Mouse (Mus musculus) cerebellum, adult 2 months (tissue): ENCODE data around the gene Abcc5. TPM values are rescaled to one million over a fixed set of nuclear protein-coding genes. Genes with fewer than 3 reads are reported as not detected.

Experiments used
- DNase-seq, 2 experiments: peaks; one replicate each; pipeline ENCODE4 v3.0.0; 2021
- H3K27ac ChIP-seq: fragments of 200-500 bp; 2 replicates; pipeline ENCODE4 v1.5.1; 2012; ENCODE audit warnings: low read length, control low read depth, inconsistent platforms; ENCODE audit not compliant: insufficient read depth
- H3K27me3 ChIP-seq: fragments of 200-500 bp; 2 replicates; pipeline ENCODE4 v1.6.1; 2012; ENCODE audit warnings: inconsistent platforms, mild to moderate bottlenecking, low read length, moderate library complexity; ENCODE audit not compliant: control insufficient read depth, insufficient read depth
- H3K4me1 ChIP-seq: fragments of 200-500 bp; 2 replicates; pipeline ENCODE4 v1.6.1; 2011; ENCODE audit warnings: low read length; ENCODE audit not compliant: control insufficient read depth, insufficient read depth
- H3K4me3 ChIP-seq: fragments of 200-500 bp; replicated peaks from 2 replicates; pipeline ENCODE3; 2011; ENCODE audit warnings: mild to moderate bottlenecking, low read depth, low read length, control low read depth; ENCODE audit not compliant: insufficient read depth
- CTCF ChIP-seq: fragments of 200-500 bp; IDR thresholded peaks from 2 replicates; pipeline ENCODE4 v1.5.1; 2011; ENCODE audit warnings: low read depth, mild to moderate bottlenecking, control low read depth, low read length, moderate library complexity, borderline replicate concordance; ENCODE audit not compliant: insufficient read depth
- POLR2A ChIP-seq: fragments of 200-500 bp; IDR thresholded peaks from 2 replicates; pipeline ENCODE4 v1.6.1; 2011; ENCODE audit warnings: low read length, control low read depth, borderline replicate concordance; ENCODE audit not compliant: insufficient read depth
- WGBS: fragments of 180-500 bp; shearing (Covaris S2); methylation state at CpG from one replicate; pipeline ENCODE4 v1.1.7; 2018; 5-methylcytosine and 5-hydroxymethylcytosine counted together
- polyA plus RNA-seq: library from polyadenylated mRNA; depleted of rRNA; stranded (reverse); fragments of >200 nt; gene quantifications from 2 replicates; pipeline ENCODE4 v1.2.3, GENCODE M21; 2012; rRNA removed

Gene Abcc5
- polyA plus RNA-seq, 1 experiment = 263 TPM

DNA sequence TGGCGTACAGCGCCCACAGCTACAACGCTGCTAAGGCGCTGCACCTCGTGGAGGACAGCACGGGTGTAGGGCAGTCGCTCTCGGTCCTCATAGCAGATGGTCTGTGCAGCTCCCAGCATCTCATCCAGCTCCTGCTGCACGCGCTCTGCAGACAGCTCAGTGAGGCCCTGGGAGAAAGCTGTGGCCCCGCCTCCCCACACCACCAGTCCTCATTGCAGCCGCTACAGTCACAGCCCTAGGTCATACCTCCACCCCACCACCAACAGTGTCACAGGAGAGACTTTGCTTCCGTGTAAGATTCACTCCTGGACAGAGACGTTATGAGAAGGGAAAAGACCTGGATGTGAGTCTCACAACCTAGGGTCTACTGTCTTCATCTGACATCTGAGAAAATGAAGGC, 113.9 kb downstream of the Abcc5 start:
- DNase-seq = no peak
- H3K27ac ChIP-seq = no peak overlapping the region
- H3K27me3 ChIP-seq = no peaks in the 10 kb centered on the region
- H3K4me3 ChIP-seq = no peak overlapping the region
- no peaks in the 10 kb centered on the region for H3K4me1 ChIP-seq
- WGBS = 57% methylated on average over 14 of the region's 14 CpGs
- TF ChIP-seq POLR2A = no peak
- no peak for TF ChIP-seq CTCF

DNA sequence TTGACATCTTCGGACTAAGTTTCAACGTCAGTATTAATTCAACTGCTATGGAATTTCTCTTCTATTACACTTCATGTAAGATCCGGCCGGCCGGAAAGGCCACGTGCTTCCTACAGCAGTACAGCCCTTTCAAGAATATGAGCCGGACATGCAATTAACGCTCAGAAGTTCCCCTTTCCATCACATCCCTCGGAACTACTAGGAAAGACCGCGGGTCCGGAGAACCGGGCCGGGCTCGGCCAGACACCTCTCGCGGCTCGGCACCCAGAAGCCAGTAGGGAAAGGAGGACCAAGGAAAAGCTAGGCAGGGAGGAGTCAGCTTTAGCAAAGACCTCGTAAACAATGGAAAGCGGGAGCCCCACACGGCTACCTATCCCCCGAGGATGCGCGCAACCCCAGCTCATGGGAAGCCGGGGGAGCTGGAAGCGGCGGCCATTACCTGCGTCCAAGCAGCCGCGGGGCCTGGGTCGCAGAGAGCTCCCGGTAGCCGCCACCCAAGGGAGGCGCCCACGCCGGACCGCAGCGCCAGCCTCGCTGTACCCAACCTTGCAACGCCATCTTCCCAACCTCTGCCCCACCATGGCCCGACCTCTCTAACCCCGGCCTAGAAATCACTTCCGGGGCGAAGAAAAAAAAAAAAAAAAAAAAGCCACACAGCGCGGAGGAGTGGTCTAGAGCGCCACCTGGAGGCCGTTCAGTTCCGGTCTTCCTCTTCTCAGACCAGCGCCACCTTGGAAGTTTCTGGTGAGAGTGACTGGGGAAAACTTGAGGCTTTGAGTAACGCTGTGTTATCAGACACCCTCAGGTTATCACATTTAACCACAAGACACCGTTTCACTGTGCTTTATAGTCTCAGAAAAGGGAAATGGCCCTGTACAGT, 124.2 kb downstream of the Abcc5 start, which contains the start of gene Parl:
Parl (minus strand) TSS at position 618 of the 880 bp plus-strand sequence.
- Histone ChIP-seq H3K4me3 (peak within 1 kb of the TSS; percentile 84), H3K27ac (peak within 1 kb of the TSS; percentile 58), H3K27me3 (no peaks in the 10 kb centered on the region), H3K4me1 (peaks cover 3% of the 10 kb centered on the region; the same call in 1 of the 2 replicates)
- TF ChIP-seq POLR2A (peak; percentile 62; the same call in 1 of the 2 replicates), CTCF (peak; percentile 87)
- peak; percentile 75 to 82 for DNase-seq
- under 1% methylated on average over 52 of the region's 52 CpGs for WGBS

DNA sequence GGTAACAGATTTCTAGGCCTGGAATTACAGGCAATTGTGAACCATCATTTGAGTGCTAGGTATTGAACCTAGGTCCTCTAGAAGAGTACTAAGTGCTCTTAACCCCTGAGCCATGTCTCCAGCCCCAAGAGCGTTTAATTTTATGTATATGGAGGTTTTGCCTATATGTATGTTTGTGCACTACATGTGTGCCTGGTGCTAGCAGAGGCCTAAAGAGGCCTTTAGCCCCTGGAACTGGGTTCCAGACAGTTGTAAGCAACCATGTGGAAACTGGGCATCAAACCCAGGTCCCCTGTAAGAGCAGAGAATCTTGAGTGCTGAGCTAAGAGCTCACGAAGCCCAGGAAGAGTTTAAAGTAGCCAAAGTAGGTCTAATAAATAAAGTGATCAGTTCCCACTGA, 126.1 kb downstream of the Abcc5 start:
- 82% methylated on average over 2 of the region's 2 CpGs for WGBS
- no peak overlapping the region for H3K27ac ChIP-seq
- H3K27me3 ChIP-seq = no peaks in the 10 kb centered on the region
- no peak overlapping the region for H3K4me3 ChIP-seq
- no peak for DNase-seq
- peaks cover 3% of the 10 kb centered on the region; the same call in 1 of the 2 replicates for H3K4me1 ChIP-seq
- TF ChIP-seq CTCF (no peak), POLR2A (no peak)

Other genes starting within 250 kb of the Abcc5 start
- gene Map6d1, start 185.0 kb downstream of the Abcc5 start, polyA plus RNA-seq = 67.4 and 70.1 TPM in 2 replicates
- gene Parl, start 124.0 kb downstream of the Abcc5 start, polyA plus RNA-seq = 71.2 and 76.3 TPM in 2 replicates
- gene Cyp2ab1, start 101.0 kb downstream of the Abcc5 start, polyA plus RNA-seq = not detected in 2 replicates
- gene Eif2b5, start 72.4 kb upstream of the Abcc5 start, polyA plus RNA-seq = 52.4 and 53.3 TPM in 2 replicates
- gene Dvl3, start 90.6 kb upstream of the Abcc5 start, polyA plus RNA-seq = 60.2 and 66.5 TPM in 2 replicates
- gene Ap2m1, start 109.1 kb upstream of the Abcc5 start, polyA plus RNA-seq = 1,156 and 1,178 TPM in 2 replicates
- gene Abcf3, start 122.2 kb upstream of the Abcc5 start, polyA plus RNA-seq = 107 and 112 TPM in 2 replicates
- gene Vwa5b2, start 163.1 kb upstream of the Abcc5 start, polyA plus RNA-seq = 46.7 and 58.1 TPM in 2 replicates
- 2.1 and 2.2 TPM in 2 replicates for gene Eef1akmt4, start 185.2 kb upstream of the Abcc5 start, polyA plus RNA-seq
- gene Gm49333, start 185.2 kb upstream of the Abcc5 start, polyA plus RNA-seq = not detected in 2 replicates
- gene Alg3, start 185.3 kb upstream of the Abcc5 start, polyA plus RNA-seq = 23.5 and 25.6 TPM in 2 replicates
- 230 and 239 TPM in 2 replicates for gene Camk2n2, start 194.9 kb upstream of the Abcc5 start, polyA plus RNA-seq
- gene Ece2, start 203.4 kb upstream of the Abcc5 start, polyA plus RNA-seq = 79.0 and 81.5 TPM in 2 replicates
- 203 and 204 TPM in 2 replicates for gene Psmd2, start 225.3 kb upstream of the Abcc5 start, polyA plus RNA-seq
- gene Eif4g1, start 241.9 kb upstream of the Abcc5 start, polyA plus RNA-seq = 184 and 193 TPM in 2 replicates